Mouse (Mus musculus): ENCODE measurements at regions not wholly inside any gene's neighbourhood (a gene's known extent, or its start where the extent isn't known, plus 50 kb on each side); places are given as distances from the start of the nearest gene placed in this dataset.

DNA sequence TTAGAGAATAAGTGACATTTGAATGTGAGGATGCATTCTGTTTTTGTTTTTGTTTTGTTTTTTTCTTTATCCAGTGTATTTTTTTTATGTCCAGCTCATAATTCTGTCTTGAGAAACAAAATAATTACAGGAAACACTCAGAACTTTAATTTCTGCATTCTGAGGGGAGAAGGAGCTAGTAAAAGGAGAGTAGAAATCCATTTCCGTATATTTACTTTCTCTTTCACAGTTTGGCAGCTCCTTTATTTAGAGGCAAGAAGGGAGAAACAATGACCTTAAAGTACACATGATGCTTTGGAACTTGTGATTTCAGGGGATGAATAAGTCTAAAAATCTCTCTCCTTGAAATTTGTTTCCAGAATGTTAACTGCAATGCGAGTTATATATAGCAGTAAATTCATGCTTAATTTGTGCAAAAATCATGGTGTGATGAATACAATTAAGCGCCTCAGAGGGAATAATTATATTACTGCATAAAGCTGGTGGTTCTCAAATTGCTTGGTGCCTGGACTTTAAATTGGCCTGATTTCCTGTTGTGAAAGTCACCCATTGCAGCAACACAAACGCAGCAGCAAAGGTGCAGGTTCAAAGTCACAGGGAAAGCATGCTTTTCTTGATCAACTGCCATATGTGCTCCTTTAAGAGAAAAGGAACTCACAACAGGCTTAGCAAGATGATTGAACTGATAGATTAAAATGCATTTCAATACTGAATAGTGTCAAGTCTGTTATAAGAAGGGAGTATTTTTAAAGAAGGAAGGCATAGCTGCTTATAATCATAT is 733.9 kb downstream of the Dach1 start:
- H3K9me3 ChIP-seq: no peaks in the 10 kb centered on the region
- 0 out of 2 replicates have a peak, but pooled peaks cover 4% of the 10 kb centered on the region for H3K4me1 ChIP-seq (replicated peaks)
- no peaks in the 10 kb centered on the region for H3K36me3 ChIP-seq
- WGBS: 60% methylated on average over 4 of the region's 4 CpGs
- H3K9ac ChIP-seq: no peak overlapping the region
- ATAC-seq (ENCODE audit: low FRiP score, low read depth): no peak
- H3K27ac ChIP-seq (replicated peaks): no peak overlapping the region
- H3K27me3 ChIP-seq: no peaks in the 10 kb centered on the region
- H3K4me2 ChIP-seq: no peak overlapping the region
- H3K4me3 ChIP-seq: no peak overlapping the region

DNA sequence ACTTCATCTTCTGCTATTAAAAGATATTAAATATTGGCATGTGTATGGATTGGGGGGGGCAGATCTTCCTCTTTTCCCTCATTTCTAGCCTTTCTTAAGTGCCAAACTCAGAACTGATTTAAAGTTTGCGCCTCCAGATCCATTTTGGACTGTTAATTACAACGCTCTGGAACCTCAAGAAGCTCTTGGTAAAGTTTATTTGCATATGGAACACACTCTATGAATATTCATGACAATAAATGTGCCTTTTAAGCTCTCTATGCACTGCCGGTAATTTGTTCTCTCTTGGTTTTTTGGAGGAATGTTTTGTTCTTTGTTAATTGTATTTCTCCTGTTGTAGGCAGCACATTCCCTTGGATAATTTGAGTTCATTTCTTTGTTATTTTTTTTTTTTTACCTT is 738.3 kb downstream of the Dach1 start:
- WGBS: 69% methylated on average over 3 of the region's 3 CpGs
- ATAC-seq (ENCODE audit: low FRiP score, low read depth): no peak

DNA sequence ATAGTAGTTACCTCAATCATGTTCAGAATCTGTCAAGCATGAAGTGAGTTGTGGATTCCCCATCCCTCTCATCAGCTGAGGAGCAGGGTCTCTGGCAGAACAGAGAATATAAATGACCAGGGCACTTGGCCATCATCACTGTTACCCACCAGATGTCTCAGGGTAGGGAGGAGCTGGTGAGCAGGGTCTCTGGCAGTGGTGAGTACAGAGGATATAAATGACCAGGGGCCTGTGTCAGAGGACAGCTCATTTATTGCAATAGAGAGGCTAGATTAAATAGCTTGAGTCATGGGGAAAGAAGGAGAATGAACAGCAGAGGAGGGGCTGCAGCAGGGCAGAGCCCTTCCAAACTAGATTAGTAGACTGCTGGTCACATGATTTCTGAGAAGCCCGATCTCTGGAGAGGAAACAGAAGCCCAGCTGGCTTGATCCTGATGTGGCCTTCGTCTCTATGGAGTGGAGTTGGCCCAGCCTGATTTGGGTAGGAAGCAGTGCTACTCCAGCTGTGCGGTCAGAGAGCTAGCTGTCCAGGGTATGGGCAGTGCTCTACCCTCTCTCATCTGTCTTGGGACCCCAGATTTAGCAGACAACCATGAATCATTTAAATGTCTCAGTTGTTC is 766.3 kb downstream of the Dach1 start:
- Histone ChIP-seq H3K4me3 (no peak overlapping the region), H3K9ac (no peak overlapping the region), H3K4me2 (no peak overlapping the region), H3K9me3 (no peaks in the 10 kb centered on the region; the same call in 1 of the 2 replicates), H3K27me3 (no peaks in the 10 kb centered on the region), H3K36me3 (no peaks in the 10 kb centered on the region), H3K27ac (replicated peaks) (no peak overlapping the region), H3K4me1 (replicated peaks) (no peaks in the 10 kb centered on the region)
- no peak for ATAC-seq (ENCODE audit: low FRiP score, low read depth)
- WGBS: 65% methylated on average over 3 of the region's 3 CpGs

More for the DNA sequence above, 738.3 kb downstream of the Dach1 start:
- 0 out of 2 replicates have a peak, but pooled peaks cover 4% of the 10 kb centered on the region for H3K4me1 ChIP-seq (replicated peaks)
- no peak overlapping the region for H3K4me2 ChIP-seq
- H3K9me3 ChIP-seq: no peaks in the 10 kb centered on the region
- H3K4me3 ChIP-seq: no peak overlapping the region
- no peak overlapping the region for H3K27ac ChIP-seq (replicated peaks)
- no peaks in the 10 kb centered on the region for H3K27me3 ChIP-seq
- H3K36me3 ChIP-seq: no peaks in the 10 kb centered on the region
- H3K9ac ChIP-seq: no peak overlapping the region

DNA sequence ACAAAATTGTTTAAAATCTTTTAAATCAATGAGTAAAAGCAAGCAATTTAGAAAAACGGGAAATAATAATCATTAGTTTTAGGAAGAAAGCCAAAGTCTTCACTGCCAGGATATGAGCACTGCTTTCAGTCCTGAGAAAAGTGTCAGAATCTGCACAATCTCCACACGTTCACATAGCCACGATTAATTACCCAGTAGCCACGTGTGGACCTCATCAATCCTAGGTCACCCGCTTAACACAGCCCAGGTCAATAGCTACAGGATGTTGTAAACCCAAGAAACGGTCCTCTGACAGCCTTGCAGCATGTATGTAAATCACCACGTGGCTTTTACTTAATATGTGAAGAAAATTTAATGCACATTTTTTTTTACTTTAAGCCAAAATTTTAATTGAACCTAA is 773.2 kb downstream of the Dach1 start:
- no peak overlapping the region for H3K4me2 ChIP-seq
- no peak overlapping the region for H3K27ac ChIP-seq (replicated peaks)
- ATAC-seq (ENCODE audit: low FRiP score, low read depth): no peak
- no peak overlapping the region for H3K4me3 ChIP-seq
- H3K9me3 ChIP-seq: no peaks in the 10 kb centered on the region
- H3K27me3 ChIP-seq: no peaks in the 10 kb centered on the region
- no peaks in the 10 kb centered on the region for H3K4me1 ChIP-seq (replicated peaks)
- no peaks in the 10 kb centered on the region for H3K36me3 ChIP-seq
- 44% methylated on average over 7 of the region's 7 CpGs for WGBS
- H3K9ac ChIP-seq: no peak overlapping the region

DNA sequence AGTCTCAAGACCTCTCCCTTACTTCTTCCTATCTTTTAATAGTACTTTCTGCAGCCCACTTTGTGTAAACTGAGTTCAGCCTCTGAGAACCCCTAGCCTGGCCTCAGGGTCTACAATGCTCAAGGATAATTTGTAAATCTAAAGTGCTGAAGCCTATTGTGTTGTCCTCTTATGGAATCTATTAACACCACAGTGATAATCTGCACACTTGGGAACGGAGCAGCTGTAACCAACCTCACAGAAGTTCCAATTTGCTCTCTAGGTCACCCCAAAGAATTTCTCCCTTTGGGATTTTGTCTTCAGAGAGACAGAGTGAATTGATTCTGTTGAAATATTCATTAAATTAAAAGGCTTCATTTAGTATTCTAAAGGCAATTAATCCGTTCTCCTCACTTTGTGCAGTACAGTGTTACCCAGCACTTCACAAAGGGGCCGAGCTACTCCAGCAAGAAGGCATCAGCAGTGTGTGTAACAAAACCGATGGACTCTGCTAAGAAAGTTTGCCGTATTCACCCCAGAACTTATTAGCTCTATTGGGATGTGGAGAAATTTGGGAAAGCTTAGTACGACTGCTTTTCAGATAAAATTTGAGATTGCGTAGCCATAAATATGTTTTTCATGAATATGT is 773.7 kb downstream of the Dach1 start:
- WGBS: 47% methylated on average over 7 of the region's 7 CpGs
- no peaks in the 10 kb centered on the region for H3K4me1 ChIP-seq (replicated peaks)
- no peak for ATAC-seq (ENCODE audit: low FRiP score, low read depth)
- H3K9ac ChIP-seq: no peak overlapping the region
- H3K27ac ChIP-seq (replicated peaks): no peak overlapping the region
- H3K27me3 ChIP-seq: no peaks in the 10 kb centered on the region
- no peak overlapping the region for H3K4me2 ChIP-seq
- no peak overlapping the region for H3K4me3 ChIP-seq
- no peaks in the 10 kb centered on the region for H3K36me3 ChIP-seq
- H3K9me3 ChIP-seq: no peaks in the 10 kb centered on the region

DNA sequence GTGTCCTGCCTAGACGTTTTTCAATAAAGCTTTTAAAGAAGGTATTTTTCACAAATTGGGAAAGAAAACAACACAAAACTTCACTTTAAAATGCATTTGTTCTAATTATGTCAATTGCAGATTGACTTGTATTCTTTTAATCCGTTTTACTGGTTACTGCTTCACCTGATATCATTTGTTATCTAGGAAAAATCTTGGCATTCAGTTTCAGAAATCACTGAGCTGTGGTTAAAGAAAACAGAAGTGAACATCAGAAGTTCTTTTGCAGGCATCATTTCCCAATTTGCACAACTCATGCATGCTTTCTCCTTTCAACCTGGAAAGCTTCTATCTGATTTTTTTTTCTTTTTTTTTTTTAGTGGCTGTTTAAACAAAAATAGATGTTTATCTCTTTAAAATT is 780.6 kb downstream of the Dach1 start:
- Histone ChIP-seq H3K9me3 (no peaks in the 10 kb centered on the region), H3K27me3 (no peaks in the 10 kb centered on the region), H3K4me3 (no peak overlapping the region), H3K36me3 (no peaks in the 10 kb centered on the region), H3K4me1 (replicated peaks) (no peaks in the 10 kb centered on the region), H3K4me2 (no peak overlapping the region), H3K9ac (no peak overlapping the region), H3K27ac (replicated peaks) (no peak overlapping the region)
- no peak for ATAC-seq (ENCODE audit: low FRiP score, low read depth)
- WGBS: 66% methylated on average over 2 of the region's 2 CpGs

DNA sequence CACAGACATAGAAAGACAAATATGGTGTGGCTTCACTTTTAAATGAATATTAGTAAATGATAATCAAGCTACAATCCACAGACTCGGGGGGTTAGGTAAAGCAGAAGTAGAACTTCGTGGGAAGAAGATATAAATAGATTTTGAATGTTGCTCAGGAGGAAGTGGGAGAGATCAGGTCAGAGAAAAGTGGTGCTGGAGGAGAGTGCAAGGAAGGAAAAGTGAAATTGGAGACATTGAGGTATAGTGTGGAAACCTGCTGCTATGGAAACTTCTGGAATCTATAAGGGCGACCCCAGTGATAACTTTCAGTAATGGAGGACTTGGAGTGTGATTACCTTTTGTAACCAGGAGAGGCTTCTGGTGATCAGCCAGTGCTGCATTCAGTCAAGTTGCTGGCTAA is 789.4 kb downstream of the Dach1 start:
- 82% methylated on average over 3 of the region's 3 CpGs for WGBS
- no peak overlapping the region for H3K4me3 ChIP-seq
- no peaks in the 10 kb centered on the region for H3K36me3 ChIP-seq
- no peaks in the 10 kb centered on the region for H3K4me1 ChIP-seq (replicated peaks)
- H3K27me3 ChIP-seq: no peaks in the 10 kb centered on the region
- no peak for ATAC-seq (ENCODE audit: low FRiP score, low read depth)
- H3K4me2 ChIP-seq: no peak overlapping the region
- no peak overlapping the region for H3K27ac ChIP-seq (replicated peaks)
- H3K9ac ChIP-seq: no peak overlapping the region
- no peaks in the 10 kb centered on the region for H3K9me3 ChIP-seq

DNA sequence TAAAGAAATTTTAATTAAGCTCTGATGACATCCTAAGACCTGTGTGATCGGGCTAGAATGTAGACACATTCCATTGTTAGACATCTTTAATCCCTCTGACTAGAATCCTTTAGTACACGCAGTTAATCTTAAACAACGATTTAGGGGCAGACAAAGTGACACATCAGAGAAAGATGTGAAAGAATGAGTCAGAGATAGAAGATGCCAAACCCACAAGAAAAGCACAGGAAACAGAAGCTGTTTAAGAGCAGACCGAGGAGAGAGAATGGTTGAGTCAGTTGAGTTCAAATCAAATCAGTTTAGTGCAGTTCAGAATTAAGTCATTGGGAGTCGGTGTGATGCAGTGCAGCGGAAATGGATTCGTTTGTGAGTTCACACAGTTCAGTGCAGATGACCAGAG is 812.6 kb downstream of the Dach1 start:
- H3K4me2 ChIP-seq: no peak overlapping the region
- H3K27me3 ChIP-seq: no peaks in the 10 kb centered on the region
- H3K4me1 ChIP-seq (replicated peaks): no peaks in the 10 kb centered on the region
- no peak overlapping the region for H3K9ac ChIP-seq
- no peak overlapping the region for H3K27ac ChIP-seq (replicated peaks)
- no peak for ATAC-seq (ENCODE audit: low FRiP score, low read depth)
- no peaks in the 10 kb centered on the region for H3K9me3 ChIP-seq
- no peak overlapping the region for H3K4me3 ChIP-seq
- 92% methylated on average over 7 of the region's 7 CpGs for WGBS
- H3K36me3 ChIP-seq: no peaks in the 10 kb centered on the region

DNA sequence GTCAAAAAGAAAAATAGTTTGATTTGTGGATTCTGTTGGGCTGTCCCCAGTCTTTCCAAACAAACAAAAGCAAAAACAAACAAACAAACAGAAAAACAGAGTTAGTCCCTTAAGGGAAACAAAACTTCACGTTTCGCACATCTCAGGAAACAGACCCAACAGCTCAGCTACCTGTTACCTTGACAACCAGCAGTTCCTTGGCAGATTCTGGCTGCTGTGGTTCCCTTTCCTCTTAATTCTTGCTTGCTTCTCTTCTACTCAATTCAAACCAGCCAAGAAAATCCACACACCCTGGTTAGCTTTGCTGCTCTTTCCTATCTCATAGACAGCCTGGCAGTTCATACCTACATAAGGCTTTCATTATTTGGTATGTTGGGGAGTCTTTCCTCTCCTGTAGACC is 821.6 kb downstream of the Dach1 start:
- Histone ChIP-seq H3K4me3 (no peak overlapping the region), H3K9me3 (no peaks in the 10 kb centered on the region), H3K36me3 (no peaks in the 10 kb centered on the region), H3K4me2 (no peak overlapping the region), H3K27ac (replicated peaks) (no peak overlapping the region), H3K4me1 (replicated peaks) (no peaks in the 10 kb centered on the region), H3K27me3 (no peaks in the 10 kb centered on the region), H3K9ac (no peak overlapping the region)
- 68% methylated on average over 2 of the region's 2 CpGs for WGBS
- ATAC-seq (ENCODE audit: low FRiP score, low read depth): no peak

DNA sequence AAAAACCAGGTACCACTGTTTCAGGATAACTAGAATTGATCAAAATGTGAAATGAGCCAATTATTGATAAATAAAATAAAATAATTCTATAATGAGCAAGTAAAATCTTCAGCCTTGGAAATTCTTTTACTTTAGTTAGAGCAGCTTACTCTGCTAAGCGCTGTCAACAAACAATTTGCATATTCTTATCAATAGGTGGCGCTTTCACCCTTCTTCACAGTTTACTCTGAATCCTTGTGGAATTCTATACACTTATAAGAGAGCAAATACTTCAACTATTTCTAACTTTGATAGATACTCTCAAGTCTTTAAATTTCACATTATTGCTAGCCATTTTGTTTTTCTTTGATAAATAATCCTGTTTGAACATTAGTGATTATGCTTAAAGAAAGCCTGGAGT is 812.5 kb upstream of the Klhl1 start:
- Histone ChIP-seq H3K27me3 (no peaks in the 10 kb centered on the region), H3K4me3 (no peak overlapping the region), H3K27ac (replicated peaks) (no peak overlapping the region), H3K36me3 (no peaks in the 10 kb centered on the region), H3K4me2 (no peak overlapping the region), H3K9ac (no peak overlapping the region), H3K9me3 (no peaks in the 10 kb centered on the region), H3K4me1 (replicated peaks) (no peaks in the 10 kb centered on the region)
- peak; percentile 71; the same call in 1 of the 2 replicates for ATAC-seq (ENCODE audit: low FRiP score, low read depth)
- 3% methylated on average over 2 of the region's 2 CpGs for WGBS

DNA sequence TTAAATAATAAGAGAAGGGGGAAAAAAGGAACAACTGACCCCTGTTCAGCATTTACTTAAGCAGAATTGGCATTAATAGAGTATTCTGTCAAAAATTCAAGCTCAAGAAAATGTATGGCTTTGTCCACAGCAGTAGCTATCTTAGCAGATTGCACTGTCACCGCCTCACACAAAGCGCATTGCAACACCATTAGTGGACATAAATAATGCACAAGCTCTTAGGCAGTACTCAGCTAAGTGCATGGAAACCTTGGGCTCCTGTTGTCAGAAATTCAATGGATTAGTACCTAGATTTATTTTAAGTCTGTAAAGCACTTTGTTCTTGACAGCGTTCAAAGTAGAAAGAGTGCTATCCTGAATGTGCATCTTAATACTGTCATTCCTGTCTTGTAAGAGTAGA is 811.1 kb upstream of the Klhl1 start:
- ATAC-seq (ENCODE audit: low FRiP score, low read depth): no peak
- Histone ChIP-seq H3K4me2 (no peak overlapping the region), H3K9me3 (no peaks in the 10 kb centered on the region), H3K27ac (replicated peaks) (no peak overlapping the region), H3K36me3 (no peaks in the 10 kb centered on the region), H3K27me3 (no peaks in the 10 kb centered on the region), H3K4me1 (replicated peaks) (no peaks in the 10 kb centered on the region), H3K4me3 (no peak overlapping the region), H3K9ac (no peak overlapping the region)
- WGBS: 60% methylated on average over 3 of the region's 3 CpGs

DNA sequence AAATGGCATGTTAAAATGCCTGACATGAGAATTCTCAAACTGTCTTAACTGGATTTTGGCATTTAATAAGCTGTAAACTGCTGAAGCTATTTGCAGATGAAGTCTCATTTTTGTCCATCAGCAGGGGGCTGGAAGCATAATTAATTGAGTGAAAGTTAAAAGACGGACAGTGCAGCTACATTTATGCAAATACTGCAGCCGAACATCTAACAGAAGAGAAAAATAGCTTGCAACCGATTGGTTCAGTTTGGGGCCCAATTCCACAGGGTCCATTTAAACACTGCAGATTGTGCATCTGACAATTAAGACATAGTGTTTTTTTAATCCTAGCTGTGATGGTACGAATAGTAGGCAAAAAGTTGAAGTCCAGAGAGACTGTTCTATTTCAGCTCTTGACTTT is 774.2 kb upstream of the Klhl1 start:
- no peak overlapping the region for H3K9ac ChIP-seq
- no peak overlapping the region for H3K4me2 ChIP-seq
- H3K4me3 ChIP-seq: no peak overlapping the region
- no peaks in the 10 kb centered on the region for H3K9me3 ChIP-seq
- ATAC-seq (ENCODE audit: low FRiP score, low read depth): no peak
- no peak overlapping the region for H3K27ac ChIP-seq (replicated peaks)
- no peaks in the 10 kb centered on the region for H3K27me3 ChIP-seq
- WGBS: 31% methylated on average over 4 of the region's 4 CpGs
- no peaks in the 10 kb centered on the region for H3K36me3 ChIP-seq
- no peaks in the 10 kb centered on the region for H3K4me1 ChIP-seq (replicated peaks)
